Mouse (Mus musculus) lung, adult 2 months (tissue): ENCODE results near the gene Arid3a.

ENCODE experiments used
- CTCF ChIP-seq: fragments of 200-500 bp; IDR thresholded peaks from 2 replicates; pipeline ENCODE4 v1.5.1; 2011; ENCODE audit warnings: mild to moderate bottlenecking, low read length, control low read depth; ENCODE audit not compliant: insufficient read depth
- POLR2A ChIP-seq: fragments of 200-500 bp; IDR thresholded peaks from 2 replicates; pipeline ENCODE4 v1.6.1; 2011; ENCODE audit warnings: low read depth, mild to moderate bottlenecking, control low read depth, low read length, borderline replicate concordance; ENCODE audit errors: extremely low read depth

GRCm38 (mm10) chr10:79933861-79934260, 7.0 kb downstream of the Arid3a start:
- TF ChIP-seq POLR2A = no peak
- no peak for TF ChIP-seq CTCF
